Mouse (Mus musculus) midbrain, embryonic 10.5 days (tissue): ENCODE data around the gene Gm20777. TPM values are rescaled to one million over a fixed set of nuclear protein-coding genes. Genes with fewer than 3 reads are reported as not detected.
"Not testable (repeated sequence)": the region's sequence is repeated elsewhere in the genome, so short reads cannot be mapped to it uniquely, and the experiment has no call there.

Source experiments
- DNase-seq: peaks from one replicate; pipeline ENCODE4 v3.0.0-alpha.2; 2017; ENCODE audit warnings: low spot score
- H3K27ac ChIP-seq: fragments of 300-500 bp; sonication (generic); replicated peaks from 2 replicates; pipeline ENCODE4 v1.5.1; 2016; ENCODE audit warnings: mild to moderate bottlenecking
- H3K27me3 ChIP-seq: fragments of 300-500 bp; sonication (generic); 2 replicates; pipeline ENCODE4 v1.6.1; 2016; ENCODE audit warnings: low read depth, mild to moderate bottlenecking; ENCODE audit not compliant: poor library complexity, severe bottlenecking
- H3K36me3 ChIP-seq: fragments of 300-500 bp; sonication (generic); 2 replicates; pipeline ENCODE4 v1.6.1; 2016; ENCODE audit warnings: mild to moderate bottlenecking, moderate library complexity
- H3K4me1 ChIP-seq: fragments of 300-500 bp; sonication (generic); 2 replicates; pipeline ENCODE4 v1.6.1; 2016
- H3K4me3 ChIP-seq: fragments of 300-500 bp; sonication (generic); 2 replicates; pipeline ENCODE4 v1.5.1; 2016; ENCODE audit warnings: mild to moderate bottlenecking, moderate library complexity
- H3K9me3 ChIP-seq: fragments of 300-500 bp; sonication (generic); replicated peaks from 2 replicates; pipeline ENCODE4 v1.6.1; 2016; ENCODE audit warnings: mild to moderate bottlenecking
- WGBS: fragments of 180-500 bp; shearing (Covaris S2); methylation state at CpG from one replicate; pipeline ENCODE4 v1.1.7; 2016; 5-methylcytosine and 5-hydroxymethylcytosine counted together
- polyA plus RNA-seq: library from polyadenylated mRNA; unstranded; fragments of >200 nt; fragmentation: Nextera tagmentation; extraction: Ambion mirVana; gene quantifications from 2 replicates; pipeline ENCODE4 v1.2.1, GENCODE M21; 2016

Gene Gm20777
- not detected in 2 replicates for polyA plus RNA-seq

DNA sequence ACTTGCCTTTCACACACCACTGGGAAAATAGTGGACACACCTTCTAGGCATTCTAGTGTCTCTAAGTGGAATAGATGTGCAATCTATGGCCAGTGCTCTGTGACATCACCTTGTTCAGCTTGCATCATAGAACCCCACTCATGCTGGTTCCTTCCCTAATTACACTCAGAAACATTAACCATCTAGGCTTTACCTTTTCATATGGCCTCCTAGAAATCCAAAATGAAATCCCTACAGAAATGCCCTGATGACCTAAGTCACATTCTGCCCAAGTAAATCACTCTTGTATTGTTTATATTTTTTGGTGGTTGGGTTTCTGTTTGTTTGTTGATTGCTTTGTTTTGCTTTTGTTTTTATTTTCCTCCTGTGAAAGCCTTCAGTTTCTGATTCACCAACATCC is at the start of gene Gm20777:
Gene Gm20777 (minus strand): TSS at position 101 of the 400 bp plus-strand sequence.
- H3K9me3 ChIP-seq, DNase-seq, H3K27ac ChIP-seq, H3K27me3 ChIP-seq, H3K36me3 ChIP-seq, H3K4me3 ChIP-seq, H3K4me1 ChIP-seq: not testable (repeated sequence)

DNA sequence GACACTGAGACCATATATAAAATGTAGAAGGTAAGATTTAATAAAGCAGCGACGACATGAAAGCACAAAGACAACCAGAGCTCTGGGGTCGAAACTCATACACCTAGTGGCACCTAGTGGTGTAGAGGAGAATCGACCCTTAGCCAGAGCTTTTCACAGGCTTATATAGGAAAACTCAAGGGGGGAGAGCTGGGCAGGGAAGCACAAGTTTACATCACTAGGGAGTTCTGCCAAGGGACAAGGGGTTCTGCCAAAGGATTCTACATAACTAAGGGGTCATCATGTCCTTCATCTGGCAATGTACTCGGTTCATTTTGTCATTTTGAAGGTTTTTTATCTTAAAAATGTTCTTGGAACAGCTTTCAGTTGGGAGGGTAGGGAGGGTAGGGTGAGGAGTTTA is 42.7 kb downstream of the Gm20777 start:
- DNase-seq, H3K27me3 ChIP-seq, H3K4me1 ChIP-seq, H3K4me3 ChIP-seq, H3K27ac ChIP-seq, H3K36me3 ChIP-seq: not testable (repeated sequence)
- H3K9me3 ChIP-seq: peaks cover 14% of the 10 kb centered on the region
- no CpG with 5 or more reads among the region's 5 CpGs for WGBS

DNA sequence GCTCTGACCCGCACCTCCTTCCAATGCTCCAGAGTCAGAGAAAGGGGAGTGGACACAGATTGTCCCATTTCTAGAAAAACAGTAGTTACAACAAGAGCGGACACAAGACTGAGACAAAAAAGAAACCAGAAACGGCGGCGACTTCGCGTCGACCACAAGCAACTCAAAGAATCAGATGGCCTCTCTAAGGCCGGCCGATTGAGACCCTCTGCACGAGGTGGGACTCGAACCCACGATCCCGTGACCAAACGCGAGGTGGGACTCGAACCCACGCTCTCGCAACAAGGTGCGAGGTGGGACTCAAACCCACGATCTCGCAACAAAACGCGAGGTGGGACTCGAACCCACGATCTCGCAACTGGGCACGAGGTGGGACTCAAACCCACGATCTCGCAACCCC is 43.5 kb downstream of the Gm20777 start:
- 95% methylated on average over 28 of the region's 30 CpGs for WGBS
- not testable (repeated sequence) for DNase-seq

DNA sequence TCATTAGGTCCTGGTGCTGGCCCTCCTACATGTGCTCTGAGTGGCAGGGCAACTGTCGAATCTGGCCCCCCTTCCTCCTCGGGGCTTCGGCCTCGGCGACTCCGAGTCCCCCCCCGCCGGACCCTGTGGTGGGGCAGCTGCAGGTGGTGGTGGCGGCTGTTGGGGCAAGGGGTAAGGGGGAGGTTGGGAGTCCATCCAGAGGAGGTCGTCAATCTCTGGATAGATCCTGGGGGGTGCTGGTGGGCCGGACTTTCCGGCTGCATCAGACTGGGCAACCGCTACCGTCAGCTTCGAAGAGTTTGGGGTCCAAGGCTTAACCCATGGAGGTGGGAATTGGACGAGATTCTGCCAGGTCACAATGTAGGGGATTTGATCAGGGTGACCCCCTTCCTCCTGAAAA is 44.0 kb downstream of the Gm20777 start:
- not testable (repeated sequence) for H3K27me3 ChIP-seq, H3K4me1 ChIP-seq, H3K27ac ChIP-seq, H3K36me3 ChIP-seq, H3K4me3 ChIP-seq
- DNase-seq: peak; percentile 8
- 88% methylated on average over 12 of the region's 16 CpGs for WGBS
- peaks cover 14% of the 10 kb centered on the region for H3K9me3 ChIP-seq

More for the DNA sequence above, 43.5 kb downstream of the Gm20777 start:
- H3K36me3 ChIP-seq, H3K27me3 ChIP-seq, H3K4me1 ChIP-seq, H3K27ac ChIP-seq, H3K4me3 ChIP-seq: not testable (repeated sequence)
- H3K9me3 ChIP-seq: peaks cover 14% of the 10 kb centered on the region

DNA sequence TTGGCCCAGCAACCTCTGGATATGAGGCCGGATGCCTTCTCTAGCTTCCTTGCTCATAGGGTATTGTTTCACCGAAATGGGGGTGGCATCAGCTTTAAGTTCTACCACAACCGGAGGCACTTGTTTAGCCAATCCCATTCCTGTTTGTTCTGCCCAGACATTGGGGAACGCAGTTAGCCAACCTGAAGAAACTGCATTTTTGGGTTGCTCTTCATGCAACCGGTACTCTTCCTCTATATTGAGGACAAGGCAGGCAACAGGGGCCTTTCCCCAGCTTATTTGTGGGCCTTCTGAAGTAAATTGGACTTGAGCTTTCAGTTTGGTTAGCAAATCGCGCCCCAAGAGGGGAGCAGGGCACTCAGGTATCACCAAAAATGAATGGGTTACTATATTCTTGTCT is 45.6 kb downstream of the Gm20777 start:
- H3K27ac ChIP-seq, DNase-seq, H3K36me3 ChIP-seq, H3K4me3 ChIP-seq, H3K27me3 ChIP-seq, H3K4me1 ChIP-seq: not testable (repeated sequence)
- WGBS: 94% methylated on average over 6 of the region's 7 CpGs
- peaks cover 14% of the 10 kb centered on the region for H3K9me3 ChIP-seq

Other genes starting within 250 kb of the Gm20777 start
- not detected in 2 replicates for gene Gm20737, start 216.4 kb downstream of the Gm20777 start, polyA plus RNA-seq
- not detected in 2 replicates for gene Gm21775, start 199.0 kb downstream of the Gm20777 start, polyA plus RNA-seq
- gene Gm21900, start 136.1 kb downstream of the Gm20777 start, polyA plus RNA-seq: not detected in 2 replicates